Mouse (Mus musculus) testis, adult 2 months (tissue): ENCODE measurements around the gene Zfp423.

ENCODE experiments used
- CTCF ChIP-seq: fragments of 200-500 bp; IDR thresholded peaks from 2 replicates; pipeline ENCODE4 v1.5.1; 2012; ENCODE audit warnings: low read depth, mild to moderate bottlenecking, inconsistent platforms, low read length, moderate library complexity; ENCODE audit not compliant: control insufficient read depth, insufficient read depth, insufficient replicate concordance
- POLR2A ChIP-seq: fragments of 200-500 bp; IDR thresholded peaks from 2 replicates; pipeline ENCODE4 v1.6.1; 2012; ENCODE audit warnings: low read depth, mild to moderate bottlenecking, inconsistent platforms, low read length, moderate library complexity; ENCODE audit not compliant: control insufficient read depth

DNA sequence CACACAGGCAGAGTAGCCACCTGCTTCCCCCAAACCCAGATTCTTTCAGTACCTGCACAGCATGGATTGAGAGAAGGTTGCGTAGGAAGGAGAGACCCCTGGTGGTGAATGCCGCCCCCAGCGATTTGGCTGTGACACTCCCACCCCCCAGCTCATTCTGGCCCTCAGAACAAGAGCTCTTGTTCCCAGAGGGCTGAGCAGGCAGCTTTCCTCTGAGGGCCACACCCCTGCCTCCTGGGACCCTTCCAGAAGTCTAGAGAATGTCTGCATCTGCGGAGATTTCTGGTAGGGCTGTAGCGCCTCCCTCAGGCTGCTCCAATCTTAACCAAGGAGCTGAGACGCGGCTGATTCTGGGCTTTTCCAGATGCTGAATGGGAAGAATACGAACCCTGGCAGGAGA is 211.8 kb downstream of the Zfp423 start:
- no peak for TF ChIP-seq CTCF
- TF ChIP-seq POLR2A: no peak
